Mouse (Mus musculus) inflammation-experienced regulatory T-cells, adult 6 months (primary cell): ENCODE measurements around the gene S1pr2. TPM values are rescaled to one million over a fixed set of nuclear protein-coding genes. Genes with fewer than 3 reads are reported as not detected.
A peak's percentile ranks its signal among the peaks of the same experiment; 100 is the strongest.

Source experiments
- ATAC-seq: one replicate; pipeline ENCODE4 v1.8.0; 2017
- polyA plus RNA-seq, 3 experiments: library from polyadenylated mRNA; unstranded; fragments of 100-300 nt; shearing (Covaris generic); gene quantifications; one replicate each; pipeline ENCODE4 v1.2.1; 2017

S1pr2 gene
- polyA plus RNA-seq, 3 experiments from 2014 or later: 5.1 to 6.4 (median 5.9) TPM

DNA sequence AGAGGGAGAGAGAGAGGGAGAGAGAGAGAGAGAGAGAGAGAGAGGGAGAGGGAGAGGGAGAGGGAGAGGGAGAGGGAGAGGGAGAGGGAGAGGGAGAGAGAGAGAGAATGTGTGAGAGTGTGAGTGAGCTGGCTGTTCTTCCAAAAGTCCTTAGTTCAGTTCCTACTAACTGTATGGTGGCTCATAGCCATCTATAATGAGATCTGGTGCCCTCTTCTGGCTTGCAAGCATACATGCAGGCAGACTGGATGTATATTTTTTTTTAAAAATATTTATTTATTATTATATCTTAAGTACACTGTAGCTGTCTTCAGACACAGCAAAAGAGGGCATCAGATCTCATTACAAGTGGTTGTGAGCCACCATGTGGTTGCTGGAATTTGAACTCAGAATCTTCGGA lies 21.8 kb upstream of the S1pr2 start:
- peak; percentile 15 for ATAC-seq

DNA sequence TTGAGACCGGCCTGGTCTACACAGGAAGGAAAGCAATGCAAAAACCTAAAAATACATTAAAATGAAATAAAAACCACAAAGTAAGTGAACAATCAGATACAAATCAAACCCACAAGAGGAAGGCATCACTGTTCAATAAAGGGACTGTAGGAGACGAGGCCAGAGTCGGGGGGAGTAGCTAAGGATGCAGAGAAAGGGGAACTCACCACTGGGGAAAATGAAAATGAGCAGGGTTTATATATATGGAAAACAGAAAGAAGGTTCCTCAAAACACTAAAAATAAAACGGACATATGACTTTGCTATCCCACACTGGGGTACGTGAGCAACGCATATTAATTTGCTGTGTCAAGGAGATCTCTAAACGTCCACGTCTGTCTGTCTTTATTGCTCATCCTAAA lies 20.5 kb upstream of the S1pr2 start:
- ATAC-seq: no peak

- ATAC-seq: no peak
Observed at GRCm38 (mm10) chr9:20995069-20995468, 18.5 kb upstream of the S1pr2 start.

- ATAC-seq: no peak
Observed at GRCm38 (mm10) chr9:20993165-20993898, 16.8 kb upstream of the S1pr2 start.

DNA sequence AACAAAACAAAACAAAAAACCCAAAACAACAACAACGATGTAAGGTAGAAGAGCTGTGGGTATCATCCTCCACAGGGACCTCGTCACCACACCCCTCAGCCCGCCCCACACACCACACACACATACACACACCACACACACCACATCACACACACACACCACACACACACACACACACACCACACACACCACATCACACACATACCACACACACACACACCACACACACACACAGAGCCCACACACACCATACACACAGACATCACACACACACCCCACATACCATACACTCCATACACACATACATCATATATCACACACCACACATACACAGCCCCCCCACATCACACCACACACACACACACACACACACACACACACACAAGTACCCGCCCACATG lies 15.0 kb upstream of the S1pr2 start:
- ATAC-seq: no peak

- ATAC-seq: no peak
Observed at GRCm38 (mm10) chr9:20990861-20991260, 14.3 kb upstream of the S1pr2 start.

- peak; percentile 28 for ATAC-seq
Observed at GRCm38 (mm10) chr9:20987953-20988352, 11.4 kb upstream of the S1pr2 start.

DNA sequence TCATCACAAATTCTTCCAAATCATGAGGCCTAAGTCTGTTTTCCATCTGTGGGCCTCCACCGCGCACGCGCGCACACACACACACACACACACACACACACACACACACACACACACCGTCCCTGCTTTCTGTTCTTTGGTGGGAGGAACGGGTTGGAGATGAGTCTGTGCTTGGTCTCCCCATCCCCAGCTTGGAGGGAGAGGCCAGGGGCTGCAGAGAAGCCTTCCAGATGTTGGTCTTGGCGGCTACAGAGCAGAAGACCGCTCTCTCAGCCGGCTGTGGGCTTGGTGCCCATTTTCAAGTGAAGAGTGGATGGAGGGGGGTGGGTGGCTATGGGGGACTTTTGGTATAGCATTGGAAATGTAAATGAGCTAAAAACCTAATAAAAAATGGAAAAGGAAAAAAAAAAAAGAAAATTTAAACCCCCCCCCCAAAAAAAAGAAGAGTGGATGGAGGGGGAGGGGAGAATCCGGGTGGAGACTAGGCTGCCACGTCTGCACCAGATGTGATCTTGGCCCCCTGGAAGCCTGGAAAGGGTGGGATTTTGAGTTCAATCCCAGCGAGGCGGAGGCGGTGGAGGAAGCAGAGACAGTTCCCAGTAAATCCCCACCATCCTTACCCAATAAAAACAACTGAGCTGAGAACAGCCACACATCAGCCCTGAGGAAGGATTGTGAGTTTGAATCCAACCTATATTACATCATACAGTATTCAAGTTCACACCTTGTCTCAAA lies 10.5 kb upstream of the S1pr2 start:
- ATAC-seq: no peak

GRCm38 (mm10) chr9:20983169-20983568 lies 6.6 kb upstream of the S1pr2 start:
- peak; percentile 84 for ATAC-seq

GRCm38 (mm10) chr9:20982171-20982570 lies 5.6 kb upstream of the S1pr2 start:
- ATAC-seq: no peak

GRCm38 (mm10) chr9:20979769-20980168 lies 3.2 kb upstream of the S1pr2 start:
- no peak for ATAC-seq

DNA sequence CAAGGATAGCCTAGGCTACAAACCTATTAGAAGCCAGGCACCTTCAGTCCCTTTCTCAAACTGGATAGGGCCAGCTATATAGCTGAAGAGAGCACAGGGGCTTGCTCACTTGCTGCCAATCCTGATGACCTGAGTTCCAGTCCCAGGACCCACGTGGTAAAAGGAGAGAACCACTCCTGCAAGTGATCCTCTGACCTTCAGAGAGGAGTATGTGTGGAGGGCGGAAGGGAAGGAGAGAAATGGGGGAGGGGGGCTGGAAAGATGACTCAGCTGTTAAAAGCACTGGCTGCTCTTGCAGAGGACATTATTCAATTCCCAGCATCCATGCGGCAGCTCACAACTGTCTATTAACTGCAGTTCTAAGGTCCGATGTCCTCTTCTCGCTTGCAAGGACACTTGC lies 2.6 kb upstream of the S1pr2 start:
- ATAC-seq: no peak

DNA sequence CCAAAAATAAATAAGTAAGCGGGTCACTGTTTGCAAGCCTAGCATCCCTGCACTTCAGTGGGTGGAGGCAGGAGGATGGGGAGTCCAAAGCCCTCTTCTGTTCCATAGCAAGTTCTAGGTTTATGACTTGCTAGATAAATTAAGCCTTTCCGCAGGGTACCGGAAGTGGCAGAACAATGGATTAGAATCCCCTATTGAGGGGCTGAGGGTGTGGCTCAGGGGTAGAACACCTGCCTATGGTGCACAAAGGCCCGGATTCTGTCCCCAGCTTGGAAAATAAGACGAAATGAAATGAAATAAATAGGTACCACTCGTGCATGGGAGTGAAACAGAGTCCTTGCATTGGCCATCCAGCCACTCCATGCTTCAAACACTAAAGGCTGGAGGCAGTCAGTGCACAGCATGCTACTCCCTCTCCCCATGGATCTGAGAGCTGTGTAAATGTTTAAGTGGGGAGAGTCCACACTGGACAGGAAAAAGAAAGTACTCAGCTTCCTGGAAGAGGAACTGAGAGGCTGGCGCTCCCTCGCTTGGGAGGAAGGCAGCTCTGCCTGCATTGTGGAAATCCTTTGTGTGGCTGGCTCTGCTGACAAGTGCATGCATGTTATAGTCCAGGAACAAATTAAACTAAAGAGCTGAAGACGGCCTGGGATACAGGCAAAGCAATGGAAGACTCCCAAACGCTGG lies 2.0 kb upstream of the S1pr2 start:
- no peak for ATAC-seq

- no peak for ATAC-seq
Observed at GRCm38 (mm10) chr9:20976961-20977689, 544 bp upstream of the S1pr2 start.

DNA sequence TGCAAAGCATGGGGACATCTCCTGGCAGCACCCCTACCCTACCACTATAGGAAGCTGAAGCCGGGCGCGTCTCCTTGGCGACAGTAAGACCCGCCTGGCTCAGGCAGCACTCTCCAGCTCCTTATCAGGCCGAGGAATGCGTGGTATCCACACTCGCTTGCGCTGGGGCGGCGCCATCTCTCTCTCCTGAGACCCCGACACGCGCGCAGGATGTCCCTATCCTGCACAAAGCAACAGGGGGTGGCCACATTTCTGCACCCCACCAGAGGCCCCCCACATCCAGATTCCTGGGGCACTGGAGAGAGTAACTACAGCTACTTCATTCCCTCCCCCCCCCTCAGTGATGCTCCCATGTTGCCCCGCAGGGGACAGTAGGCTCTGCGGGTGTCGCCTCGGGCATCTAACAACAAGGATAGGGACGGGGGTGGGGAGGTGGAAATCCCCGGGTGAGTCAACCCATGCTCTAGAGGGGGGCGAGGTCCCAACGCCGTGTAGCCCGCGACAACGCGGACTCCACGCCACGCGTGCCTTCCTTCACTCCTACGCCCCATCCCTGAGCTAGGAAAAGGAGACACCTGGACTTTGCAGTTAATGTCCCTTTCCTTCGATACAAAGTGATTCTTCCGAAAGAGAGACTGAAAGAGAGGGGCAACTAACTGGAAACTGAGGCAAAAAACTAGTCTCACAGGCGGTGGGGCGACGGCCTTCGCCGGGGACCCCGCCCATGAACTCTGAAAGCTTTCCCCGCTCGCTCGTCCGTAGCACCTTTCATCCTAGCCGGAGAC lies 958 bp downstream of the S1pr2 start:
- ATAC-seq: peak; percentile 53

DNA sequence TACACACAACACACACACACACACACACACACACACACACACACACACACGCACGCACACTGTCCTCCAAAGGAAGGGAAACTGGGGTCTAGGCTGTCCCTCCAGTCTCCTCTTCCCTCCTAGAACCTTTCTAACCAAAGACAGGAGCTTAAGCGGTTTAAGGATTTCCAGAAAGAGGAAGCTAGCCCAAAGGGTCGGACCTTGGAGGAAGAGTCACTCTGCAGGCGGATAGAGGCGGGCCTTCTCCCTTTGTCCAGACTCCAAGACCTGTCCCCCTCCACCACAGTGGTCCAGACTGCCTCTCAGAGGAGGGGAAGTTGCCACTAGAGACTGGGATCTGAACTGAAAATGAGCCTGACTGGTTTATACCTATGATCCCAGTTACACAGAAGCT lies 2.9 kb downstream of the S1pr2 start:
- no peak for ATAC-seq

DNA sequence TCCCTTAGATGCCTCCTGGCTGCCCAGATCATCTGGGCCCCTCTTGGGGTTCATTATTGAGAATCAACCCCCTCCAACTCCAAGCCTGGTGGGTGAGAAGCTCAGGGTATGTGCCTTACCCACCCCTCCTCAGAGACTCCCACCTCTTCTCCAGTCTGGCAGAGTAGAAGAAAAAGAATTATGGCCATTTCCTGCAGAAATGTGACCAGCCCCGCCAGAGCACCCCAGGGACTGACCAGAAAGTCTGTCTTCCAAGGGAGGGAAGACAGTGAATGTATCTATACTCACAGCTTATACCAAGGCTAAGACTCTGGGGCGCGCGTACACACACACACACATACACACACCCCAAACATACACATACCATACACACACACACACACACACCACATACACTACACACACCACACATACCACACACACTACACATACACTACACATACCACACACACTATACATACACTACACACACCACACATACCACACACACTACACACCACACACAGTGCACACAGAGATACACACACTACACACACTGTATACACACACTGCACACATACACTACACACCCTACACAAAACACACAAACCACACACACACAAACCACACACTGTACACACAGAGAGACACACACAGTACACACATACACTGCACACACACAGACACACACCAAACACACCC lies 3.4 kb downstream of the S1pr2 start:
- no peak for ATAC-seq

GRCm38 (mm10) chr9:20972141-20972992 lies 4.2 kb downstream of the S1pr2 start:
- no peak for ATAC-seq

DNA sequence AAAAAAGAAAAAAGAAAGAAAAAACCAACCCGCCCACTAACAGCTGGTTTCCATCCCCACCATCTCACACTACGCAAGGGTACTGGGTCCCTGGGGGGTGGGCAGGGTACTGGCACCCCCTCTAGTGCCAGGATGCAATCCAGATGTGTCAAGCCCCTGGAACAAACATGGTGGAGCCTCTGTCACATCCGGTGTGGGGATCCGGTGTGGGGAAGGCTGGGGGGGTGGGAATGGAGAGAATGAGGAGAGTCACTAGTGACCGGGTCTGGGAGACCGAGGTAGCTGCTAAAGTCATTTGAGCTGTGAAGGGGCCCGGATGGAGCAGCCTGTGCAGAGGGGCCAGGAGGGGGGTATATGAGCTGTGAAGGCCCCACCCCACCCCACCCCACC lies 4.8 kb downstream of the S1pr2 start:
- ATAC-seq: no peak

GRCm38 (mm10) chr9:20966747-20967146 lies 9.8 kb downstream of the S1pr2 start:
- ATAC-seq: no peak

GRCm38 (mm10) chr9:20966008-20966407 lies 10.6 kb downstream of the S1pr2 start:
- no peak for ATAC-seq
